Mouse (Mus musculus): ENCODE data around the gene Rab37. TPM values are rescaled to one million over a fixed set of nuclear protein-coding genes. Genes with fewer than 3 reads are reported as not detected.

Gene Rab37
- total RNA-seq, 2 experiments from 2014 or later: 0.47 to 0.48 TPM

Other genes starting within 250 kb of the Rab37 start
- 1 to 10 TPM; 4.0 to 4.6 TPM for gene Gprc5c, start 240.3 kb upstream of the Rab37 start, total RNA-seq (2021)
- gene Cd300a, start 201.4 kb upstream of the Rab37 start, total RNA-seq (2021): under 1 TPM; 0.51 to 0.68 TPM
- gene Cd300lb, start 157.0 kb upstream of the Rab37 start, total RNA-seq (2021): not detected
- gene Cd300c, start 122.3 kb upstream of the Rab37 start, total RNA-seq (2021): not detected
- not detected for gene Cd300ld, start 101.5 kb upstream of the Rab37 start, total RNA-seq (2021)
- 1 to 10 TPM; 3.8 to 4.1 TPM for gene Cd300c2, start 89.6 kb upstream of the Rab37 start, total RNA-seq (2021)
- gene Cd300ld2, start 75.2 kb upstream of the Rab37 start, total RNA-seq (2021): not detected
- 1 to 10 TPM in 1 of 2 experiments, not detected in 1; 1.3 TPM for gene Cd300ld4, start 64.4 kb upstream of the Rab37 start, total RNA-seq (2021)
- not detected for gene Cd300ld5, start 53.7 kb upstream of the Rab37 start, total RNA-seq (2021)
- gene Cd300ld3, start 43.0 kb upstream of the Rab37 start, total RNA-seq (2021): not detected
- not detected for gene Cd300e, start 29.3 kb upstream of the Rab37 start, total RNA-seq (2021)
- gene Cd300lf, start 42.6 kb downstream of the Rab37 start, total RNA-seq (2021): under 1 TPM; 0.59 to 0.62 TPM
- gene Slc9a3r1, start 71.9 kb downstream of the Rab37 start, total RNA-seq (2021): 10 to 100 TPM; 76.2 to 83.0 TPM
- gene Tmem104, start 96.1 kb downstream of the Rab37 start, total RNA-seq (2021): 10 to 100 TPM; 15.1 to 18.7 TPM
- gene Nat9, start 96.4 kb downstream of the Rab37 start, total RNA-seq (2021): 10 to 100 TPM; 16.1 to 16.3 TPM
- 10 to 100 TPM; 39.9 TPM for gene Grin2c, start 175.8 kb downstream of the Rab37 start, total RNA-seq (2021)
- 10 to 100 TPM; 19.6 to 20.8 TPM for gene Fdxr, start 185.6 kb downstream of the Rab37 start, total RNA-seq (2021)
- 1 to 10 TPM; 7.2 to 7.5 TPM for gene Fads6, start 206.2 kb downstream of the Rab37 start, total RNA-seq (2021)
- gene Otop2, start 215.7 kb downstream of the Rab37 start, total RNA-seq (2021): under 1 TPM in 1 of 2 experiments, not detected in 1; 0.38 TPM
- under 1 TPM; 0.33 to 0.44 TPM for gene Ush1g, start 230.6 kb downstream of the Rab37 start, total RNA-seq (2021)
- gene Otop3, start 243.3 kb downstream of the Rab37 start, total RNA-seq (2021): not detected